In genomic region chr2:74506439-74506838, GRCm38 (mm10) we compare ENCODE assay signal across 28 mouse cellular contexts.
A peak's percentile ranks its signal among the peaks of the same experiment; 100 is the strongest.
DNase-seq lines count a peak whose midpoint lies in the region; ATAC-seq and TF ChIP-seq lines count a peak whose summit lies in the region.
"Had no signal": no experiment of that assay in that cellular context is flagged by ENCODE, and none has a peak within 500 bp of the region (broad histone marks: within the 10 kb centered on the region; RNA-seq: fewer than 3 reads in every experiment).

No protein-coding gene starts in this region.

- TF ChIP-seq CTCF in hindbrain, postnatal 0 days (IDR thresholded peaks at IDR 0.05; ENCODE audit: low read depth) = no peak

- no peak overlapping the region for H3K4me2 ChIP-seq in forebrain, embryonic 15.5 days (replicated peaks)
- no peak overlapping the region for H3K4me2 ChIP-seq in hindbrain, postnatal 0 days (ENCODE audit: low read depth, low read length)
- no peak overlapping the region for H3K4me2 ChIP-seq in hindbrain, embryonic 14.5 days (replicated peaks)
- H3K4me2 ChIP-seq: heart, embryonic 13.5 days; limb, embryonic 12.5 days; liver, embryonic 15.5 days; lung, embryonic 14.5 days had no signal

- WGBS in forebrain, embryonic 15.5 days = 35% methylated on average over 8 of the region's 8 CpGs
- WGBS in forebrain, embryonic 10.5 days = 40% methylated on average over 8 of the region's 8 CpGs
- WGBS in hindbrain, postnatal 0 days = 41% methylated on average over 8 of the region's 8 CpGs
- 33% methylated on average over 8 of the region's 8 CpGs for WGBS in hindbrain, embryonic 14.5 days

- no peak overlapping the region for H3K27ac ChIP-seq in forebrain, embryonic 15.5 days (replicated peaks)
- no peak overlapping the region for H3K27ac ChIP-seq in forebrain, embryonic 10.5 days
- no peak overlapping the region for H3K27ac ChIP-seq in hindbrain, postnatal 0 days
- no peak overlapping the region for H3K27ac ChIP-seq in hindbrain, embryonic 14.5 days
- H3K27ac ChIP-seq: heart, adult 2 months; heart, embryonic 13.5 days; limb, embryonic 12.5 days; liver, embryonic 15.5 days; stomach, postnatal 0 days had no signal

- no peaks in the 10 kb centered on the region for H3K36me3 ChIP-seq in forebrain, embryonic 15.5 days
- no peaks in the 10 kb centered on the region for H3K36me3 ChIP-seq in forebrain, embryonic 10.5 days (replicated peaks)
- H3K36me3 ChIP-seq in hindbrain, postnatal 0 days (ENCODE audit: insufficient read depth, low read length) = no peaks in the 10 kb centered on the region
- H3K36me3 ChIP-seq in hindbrain, embryonic 14.5 days (replicated peaks; ENCODE audit: control insufficient read depth, insufficient read depth) = no peaks in the 10 kb centered on the region
- H3K36me3 ChIP-seq: heart, embryonic 13.5 days; limb, embryonic 12.5 days; liver, embryonic 15.5 days had no signal

- no peak for DNase-seq in forebrain, embryonic 10.5 days (ENCODE audit: extremely low spot score, low spot score)
- DNase-seq in hindbrain, postnatal 0 days (ENCODE audit: low spot score) = no peak
- DNase-seq in hindbrain, embryonic 14.5 days (ENCODE audit: low spot score) = no peak
- peak; percentile 27 for DNase-seq in retina, postnatal 1 day
- DNase-seq in retina, embryonic 14.5 days (ENCODE audit: low spot score) = no peak
- DNase-seq in embryo, embryonic 11 days = no peak
- DNase-seq: adrenal gland, adult 2 months; adrenal gland, postnatal 36 days; B cell, adult 2 months; cerebellum, adult 9-11 months; gastrocnemius, postnatal 36 days; heart, adult 2 months; heart, postnatal 10 days; kidney, adult 11 months; kidney, postnatal 14 days; layer of hippocampus, adult 9-11 months; lung, embryonic 14.5 days; lung, postnatal 14 days; right cerebral cortex, postnatal 4 days; thymus, adult 18-20 months; thymus, postnatal 25 days had no signal

- no peaks in the 10 kb centered on the region for H3K27me3 ChIP-seq in forebrain, embryonic 15.5 days
- H3K27me3 ChIP-seq in forebrain, embryonic 10.5 days (ENCODE audit: poor library complexity, severe bottlenecking) = no peaks in the 10 kb centered on the region
- H3K27me3 ChIP-seq in hindbrain, postnatal 0 days (ENCODE audit: insufficient read depth, low read length) = no peaks in the 10 kb centered on the region
- no peaks in the 10 kb centered on the region for H3K27me3 ChIP-seq in hindbrain, embryonic 14.5 days (ENCODE audit: control insufficient read depth, insufficient read depth, low read length)
- H3K27me3 ChIP-seq: heart, embryonic 13.5 days; limb, embryonic 12.5 days; liver, embryonic 15.5 days had no signal

- ATAC-seq in forebrain, embryonic 15.5 days (replicated peaks) = 0 out of 2 replicates have a peak, but pooled peaks have one; percentile 35
- ATAC-seq in hindbrain, postnatal 0 days = peak; percentile 21; the same call in 1 of the 2 replicates
- ATAC-seq in hindbrain, embryonic 14.5 days (ENCODE audit: low FRiP score) = no peak; the same call in 1 of the 2 replicates
- ATAC-seq: activated CD4-positive, CD25-positive, alpha-beta regulatory T cell, adult 4 months; inflammation-experienced regulatory T-cells, adult 6 months had no signal

- H3K9me3 ChIP-seq in forebrain, embryonic 15.5 days = no peaks in the 10 kb centered on the region
- H3K9me3 ChIP-seq in forebrain, embryonic 10.5 days = no peaks in the 10 kb centered on the region
- H3K9me3 ChIP-seq in hindbrain, postnatal 0 days (ENCODE audit: low read length) = no peaks in the 10 kb centered on the region
- no peaks in the 10 kb centered on the region for H3K9me3 ChIP-seq in hindbrain, embryonic 14.5 days (ENCODE audit: control insufficient read depth, low read length)
- H3K9me3 ChIP-seq: heart, embryonic 13.5 days; limb, embryonic 12.5 days; liver, embryonic 15.5 days had no signal

- no peak overlapping the region for H3K9ac ChIP-seq in forebrain, embryonic 15.5 days (replicated peaks)
- H3K9ac ChIP-seq in hindbrain, postnatal 0 days (replicated peaks; ENCODE audit: low read length) = no peak overlapping the region
- no peak overlapping the region for H3K9ac ChIP-seq in hindbrain, embryonic 14.5 days
- H3K9ac ChIP-seq: heart, embryonic 13.5 days; limb, embryonic 12.5 days; liver, embryonic 15.5 days; lung, embryonic 14.5 days had no signal

- H3K4me3 ChIP-seq in forebrain, embryonic 15.5 days = no peak overlapping the region
- H3K4me3 ChIP-seq in forebrain, embryonic 10.5 days = no peak overlapping the region
- H3K4me3 ChIP-seq in hindbrain, postnatal 0 days (ENCODE audit: low read length) = no peak overlapping the region
- no peak overlapping the region for H3K4me3 ChIP-seq in hindbrain, embryonic 14.5 days (replicated peaks; ENCODE audit: low read length)
- H3K4me3 ChIP-seq: heart, adult 2 months; heart, embryonic 13.5 days; limb, embryonic 12.5 days; liver, embryonic 15.5 days had no signal

- H3K4me1 ChIP-seq in forebrain, embryonic 15.5 days = no peaks in the 10 kb centered on the region
- peaks cover 8% of the 10 kb centered on the region for H3K4me1 ChIP-seq in forebrain, embryonic 10.5 days
- no peaks in the 10 kb centered on the region for H3K4me1 ChIP-seq in hindbrain, postnatal 0 days (ENCODE audit: insufficient read depth, low read length)
- no peaks in the 10 kb centered on the region for H3K4me1 ChIP-seq in hindbrain, embryonic 14.5 days (replicated peaks; ENCODE audit: control insufficient read depth, insufficient read depth, low read length)
- H3K4me1 ChIP-seq: heart, embryonic 13.5 days; liver, embryonic 15.5 days had no signal
